Mouse (Mus musculus) adrenal gland, adult 2 months (tissue): Measurements from ENCODE around the gene Maco1. TPM values are rescaled to one million over a fixed set of nuclear protein-coding genes. Genes with fewer than 3 reads are reported as not detected.
"Not testable (repeated sequence)": the region's sequence is repeated elsewhere in the genome, so short reads cannot be mapped to it uniquely, and the experiment has no call there.

Source experiments
- DNase-seq: peaks from one replicate; pipeline ENCODE4 v3.0.0; 2021
- polyA plus RNA-seq: library from polyadenylated mRNA; depleted of rRNA; stranded (reverse); fragments of >200 nt; gene quantifications from 2 replicates; pipeline ENCODE4 v1.2.3, GENCODE M21; 2012
- total RNA-seq, 2 experiments: library from RNA; stranded (reverse); gene quantifications; 2 replicates each; pipeline ENCODE4 v1.2.3; 2021

Maco1 gene
- total and polyA plus RNA-seq, 3 experiments, result 15.6 to 37.1 (median 35.6) TPM

DNA sequence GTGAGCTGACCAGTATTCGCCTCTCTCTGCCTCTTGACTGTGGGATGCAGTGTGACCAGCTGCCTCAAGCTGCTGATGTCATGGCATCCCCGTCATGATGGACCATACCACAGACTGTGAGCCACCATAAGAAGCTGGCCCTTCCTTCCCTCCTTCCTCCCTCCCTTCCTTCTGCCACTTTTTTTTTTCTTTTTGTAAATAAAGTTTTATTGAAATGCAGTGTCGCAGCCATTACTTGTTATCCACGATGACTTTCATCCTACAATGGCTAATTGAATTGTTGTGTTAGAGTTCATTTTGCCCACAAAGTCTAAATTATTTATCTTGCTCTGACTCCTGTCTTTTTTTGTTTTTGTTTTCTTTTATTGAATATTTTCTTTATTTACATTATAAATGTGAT lies 5.3 kb upstream of the Maco1 start:
- no peak for DNase-seq

DNA sequence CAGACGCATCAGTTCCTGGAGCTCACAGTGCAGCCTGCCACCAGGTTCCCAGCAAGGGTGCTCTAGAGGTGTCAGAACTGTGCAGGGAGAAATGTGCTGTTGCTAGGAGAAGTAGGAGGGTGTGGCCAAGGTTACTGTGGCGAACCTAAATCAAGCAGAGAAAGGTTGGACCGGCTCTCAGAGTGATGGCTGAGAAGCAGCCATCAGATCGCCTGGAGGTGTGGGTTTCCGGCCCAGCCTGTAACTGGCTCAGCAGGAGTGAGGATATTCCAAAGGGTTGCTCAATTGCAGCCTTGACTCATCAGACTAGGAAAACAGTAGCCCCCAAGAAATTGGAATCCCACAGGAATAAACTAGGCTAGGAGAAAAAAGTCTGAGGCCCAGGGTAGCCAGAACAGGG lies 3.4 kb upstream of the Maco1 start:
- DNase-seq, result no peak

DNA sequence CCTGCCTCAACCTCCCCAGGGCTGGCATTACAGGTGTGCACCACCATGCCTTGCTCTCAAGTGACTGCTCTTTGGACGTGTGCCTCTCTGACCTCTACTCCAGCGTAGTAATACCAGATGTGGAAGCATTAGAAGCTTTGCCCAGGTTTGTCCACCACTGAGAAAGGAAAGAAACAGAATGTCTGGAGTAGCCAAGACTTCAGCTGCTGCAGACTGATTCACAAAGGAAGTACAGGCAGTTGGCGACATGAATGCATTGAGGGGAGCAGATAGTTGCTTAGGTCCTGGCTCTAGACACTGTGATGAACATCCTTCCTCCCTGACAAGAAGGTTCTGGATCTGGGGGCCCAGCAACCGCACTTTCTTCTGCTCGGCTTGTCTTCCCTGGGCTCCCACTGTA lies 2.9 kb upstream of the Maco1 start:
- DNase-seq, result no peak

DNA sequence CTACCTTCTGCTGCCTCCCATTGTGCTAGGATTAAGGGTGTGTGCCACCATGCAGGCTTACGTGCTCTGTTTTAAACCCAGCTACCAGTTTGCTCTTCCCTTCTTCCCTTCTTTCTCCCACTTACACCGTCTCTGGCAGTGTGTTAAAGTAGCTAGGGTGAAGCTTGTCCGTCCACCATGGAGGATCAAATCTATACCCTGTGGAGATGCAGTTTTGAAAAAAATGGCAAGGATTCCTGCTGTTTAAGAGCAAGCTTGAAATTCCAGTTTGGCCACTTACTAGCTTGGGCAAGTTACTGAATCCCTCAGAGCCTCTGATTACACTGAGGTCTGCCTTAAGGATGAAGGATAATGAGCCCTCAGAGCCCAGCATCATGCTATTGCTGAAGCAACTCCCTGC lies 2.2 kb upstream of the Maco1 start:
- no peak for DNase-seq

DNA sequence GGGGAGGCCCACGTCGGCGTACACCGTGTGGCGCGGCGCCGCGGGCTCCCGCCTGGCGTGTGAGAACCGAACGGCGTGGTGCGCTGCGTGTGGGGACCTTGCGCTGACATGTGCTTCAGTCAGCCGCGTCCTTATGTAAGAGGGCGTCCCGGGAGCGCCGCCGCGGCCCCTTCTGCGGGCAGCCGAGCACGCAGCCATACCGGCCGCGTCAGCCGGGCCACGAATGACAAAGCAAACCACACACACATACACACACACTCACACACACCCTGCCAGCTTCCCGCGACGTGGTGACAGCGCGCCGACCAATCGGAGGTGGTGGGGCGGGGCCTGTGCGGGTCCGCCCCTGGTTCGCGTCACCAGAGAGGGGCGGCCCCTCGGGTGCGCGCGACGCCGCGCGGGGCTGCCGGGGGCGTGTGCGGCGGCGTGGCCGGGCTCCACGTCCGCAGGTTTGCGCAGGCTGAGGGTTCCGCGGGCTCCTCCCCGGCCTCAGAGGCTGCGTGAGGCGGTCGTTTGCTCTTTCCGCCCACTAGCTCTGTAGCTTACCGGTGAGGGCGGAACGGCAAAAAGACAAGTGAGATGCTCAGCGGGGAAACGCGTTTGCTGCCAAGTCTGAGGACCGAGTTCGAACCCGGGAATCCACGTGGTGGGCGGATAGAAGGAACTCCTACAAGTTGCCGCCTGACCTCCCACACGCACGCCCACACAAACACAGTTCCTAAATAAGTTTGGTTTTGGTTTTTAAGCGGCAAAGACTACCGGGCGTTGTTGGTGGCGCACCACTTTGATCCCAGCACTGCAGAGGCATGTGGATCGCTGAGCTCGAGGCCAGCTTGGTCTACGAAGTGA lies 716 bp upstream of the Maco1 start:
- peak; percentile 96 for DNase-seq

DNA sequence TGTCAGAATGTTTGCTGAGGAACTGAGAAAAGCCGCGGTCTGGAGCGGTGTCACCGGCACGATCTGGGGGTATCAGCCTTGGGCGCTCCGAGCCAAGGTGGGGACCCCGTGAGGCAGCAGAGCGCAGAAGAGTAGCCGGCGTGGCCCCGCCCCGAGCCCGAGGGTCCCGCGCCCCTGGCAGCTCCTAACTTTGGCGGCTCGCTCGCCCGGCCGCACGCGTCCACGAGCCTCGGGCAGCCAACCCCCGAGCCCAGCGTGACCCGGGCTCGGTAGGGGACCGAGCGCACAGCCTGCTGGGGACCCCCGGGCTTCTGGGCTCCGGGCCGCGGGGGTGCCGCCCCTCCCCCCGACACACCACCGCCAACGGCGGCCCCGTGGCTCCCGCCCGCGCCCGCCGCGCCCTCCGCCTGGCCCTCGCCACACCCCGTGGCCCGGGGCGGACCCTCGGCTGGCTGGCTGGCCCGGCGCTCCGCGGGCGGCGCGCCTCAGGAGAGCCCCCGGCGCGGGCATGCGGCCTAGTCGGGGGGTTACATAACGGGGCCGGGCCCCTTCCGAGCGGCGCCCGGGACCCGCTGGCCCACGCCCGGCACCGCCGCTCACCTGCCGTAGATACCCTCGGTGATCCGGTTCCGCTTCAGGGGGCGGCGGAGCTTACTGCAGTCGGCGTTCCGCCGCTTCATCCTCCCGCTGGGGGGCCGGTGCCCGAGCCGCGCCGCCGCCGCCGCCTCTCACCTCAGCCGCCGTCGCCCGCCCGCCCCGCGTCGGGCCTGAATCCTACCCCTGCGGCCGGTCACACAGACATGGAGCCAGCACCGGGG lies 498 bp downstream of the Maco1 start:
- DNase-seq, result no peak

DNA sequence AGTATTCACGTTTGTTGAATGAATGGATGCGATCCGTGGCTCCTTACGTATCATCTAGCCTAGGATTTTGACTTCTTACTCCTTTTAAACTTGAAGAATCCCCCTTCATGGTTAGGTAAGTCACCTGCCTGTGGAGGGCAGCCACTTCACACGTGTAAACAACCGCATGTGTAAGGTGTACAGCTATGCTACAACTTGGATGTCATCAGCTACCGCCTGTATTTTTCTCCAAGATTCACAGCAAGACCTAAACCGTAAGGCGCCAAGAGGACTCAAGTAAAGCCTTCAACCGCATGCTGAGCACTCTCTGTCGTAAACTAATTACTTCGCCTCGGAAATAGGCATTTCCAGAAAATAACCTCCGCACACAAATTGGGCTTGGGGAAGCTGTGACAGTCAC lies 1.3 kb downstream of the Maco1 start:
- peak; percentile 9 for DNase-seq

DNA sequence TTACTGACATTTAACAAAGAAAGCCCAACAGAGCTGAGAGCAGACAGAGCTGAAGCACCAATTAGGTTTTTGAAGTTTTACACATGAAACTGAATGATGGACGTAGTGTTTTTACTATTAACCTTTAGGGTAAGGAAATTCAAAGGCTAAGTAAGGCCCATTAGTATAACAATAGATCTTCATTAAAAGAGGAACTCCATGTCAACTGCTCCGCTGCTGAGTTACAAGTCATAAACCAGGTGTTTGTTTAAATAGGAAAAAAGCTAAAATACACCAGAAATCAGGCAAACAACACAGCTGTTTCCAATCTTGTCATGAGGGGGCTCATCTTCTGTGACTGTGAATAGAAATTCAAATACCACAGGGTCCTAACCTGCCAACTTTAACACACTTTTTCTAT lies 1.9 kb downstream of the Maco1 start:
- DNase-seq, result no peak

DNA sequence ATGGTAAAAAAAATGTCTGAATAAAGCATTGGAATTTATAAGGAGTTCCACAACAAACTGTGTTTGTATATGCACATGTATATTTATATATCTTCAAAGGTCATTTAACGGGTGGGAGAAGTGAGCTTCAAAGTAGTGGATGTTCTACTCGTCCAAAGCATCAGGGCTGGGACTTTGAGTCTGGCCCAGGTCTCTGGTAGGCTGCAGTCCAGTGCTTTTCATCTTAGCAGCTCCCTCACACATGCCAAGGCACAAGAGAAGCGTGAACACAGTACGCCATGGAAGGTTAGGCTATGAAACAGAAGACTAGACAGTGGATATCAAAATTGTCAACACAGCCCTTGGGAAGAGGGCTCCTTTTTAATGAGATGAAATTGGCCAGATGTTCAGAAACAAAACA lies 2.6 kb downstream of the Maco1 start:
- DNase-seq, result no peak

DNA sequence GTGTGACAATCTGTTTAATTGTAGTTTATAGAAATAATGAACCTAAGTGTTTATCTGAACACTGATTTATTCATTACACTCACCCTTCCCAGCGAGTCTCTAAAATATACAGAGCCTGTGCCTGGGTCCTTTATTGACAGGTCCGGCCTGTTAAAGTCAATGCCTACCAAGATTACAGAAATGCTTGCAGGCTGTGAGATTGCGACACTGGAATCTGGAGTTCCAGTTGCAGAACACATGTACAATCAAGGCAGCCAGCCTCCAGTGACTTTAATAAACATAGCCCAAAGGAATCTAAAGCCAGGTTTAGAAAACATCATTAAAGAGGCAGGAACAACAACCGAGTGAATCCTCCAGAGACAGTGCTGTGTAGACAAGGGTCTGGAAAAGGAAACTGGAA lies 5.6 kb downstream of the Maco1 start:
- DNase-seq, result peak; percentile 21

DNA sequence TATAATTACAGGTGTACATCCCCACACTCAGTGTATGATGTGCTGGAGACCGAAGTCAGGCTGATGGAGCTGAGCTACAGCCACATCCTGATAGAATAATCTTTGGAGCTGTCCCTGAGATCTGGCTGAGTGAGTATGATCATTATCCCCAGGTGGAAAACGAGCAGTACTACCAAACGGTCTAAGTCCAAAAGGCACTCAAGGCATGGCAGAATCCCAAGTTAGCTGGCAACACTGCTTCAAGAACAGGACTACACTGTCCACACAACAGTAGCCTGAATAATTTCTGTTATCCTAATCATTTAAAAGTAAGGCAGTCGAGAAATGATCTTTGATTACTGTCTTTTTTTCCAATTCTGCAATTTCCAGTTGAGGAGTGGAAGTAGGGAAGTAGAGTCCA lies 9.6 kb downstream of the Maco1 start:
- DNase-seq, result no peak

DNA sequence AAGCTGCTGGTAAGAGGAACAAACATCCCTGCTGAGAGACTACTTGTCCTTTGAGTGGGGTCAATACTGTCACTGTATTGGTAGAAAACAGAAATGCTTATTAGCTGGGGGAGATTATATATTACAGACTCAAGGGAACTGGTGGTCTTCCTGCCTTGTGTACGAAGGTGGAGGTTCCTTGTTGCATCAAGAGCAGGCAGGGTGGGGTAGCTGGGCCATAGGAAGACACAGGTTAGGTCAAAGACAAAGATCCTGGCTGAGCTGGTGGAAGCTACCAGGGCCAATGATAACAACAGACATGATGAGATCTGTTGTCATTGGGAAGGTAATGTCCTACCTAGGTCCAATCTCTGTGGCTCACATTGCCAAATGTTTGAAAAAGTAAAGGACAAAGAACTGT lies 12.9 kb downstream of the Maco1 start:
- DNase-seq, result no peak

DNA sequence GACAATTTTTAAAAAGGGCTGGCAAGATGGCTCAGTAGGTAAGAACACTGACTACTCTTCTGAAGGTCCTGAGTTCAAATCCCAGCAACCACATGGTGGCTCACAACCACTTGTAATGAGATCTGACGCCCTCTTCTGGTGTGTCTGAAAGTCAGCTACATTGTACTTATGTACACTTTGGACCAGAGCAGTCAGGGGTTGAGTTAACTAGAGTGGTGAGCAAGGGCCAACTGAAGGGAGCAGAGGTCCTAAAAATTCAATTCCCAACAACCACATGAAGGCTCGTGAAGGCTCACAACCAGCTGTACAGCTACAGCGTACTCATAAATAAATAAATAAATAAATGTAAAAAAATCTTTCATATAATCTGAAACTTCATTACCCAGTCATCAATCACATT lies 14.4 kb downstream of the Maco1 start:
- not testable (repeated sequence) for DNase-seq

DNA sequence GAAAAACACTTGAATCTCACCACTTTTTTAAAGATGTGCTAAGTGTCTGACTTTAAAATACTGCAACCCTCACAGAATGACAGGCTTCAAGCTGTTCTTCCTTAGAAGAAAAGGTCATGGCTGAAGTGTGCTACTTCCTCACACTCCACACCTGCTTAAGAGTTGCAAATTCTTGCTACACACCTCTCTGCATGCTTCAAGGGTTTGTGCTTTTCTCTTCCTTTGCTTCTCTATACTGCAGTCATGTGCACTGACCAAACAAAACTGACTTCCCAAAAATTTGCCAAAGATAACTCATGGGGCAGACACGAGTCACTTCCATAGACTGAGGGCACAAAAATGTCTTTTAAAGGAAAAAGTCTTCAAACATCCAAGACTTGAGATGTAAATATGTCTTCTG lies 14.9 kb downstream of the Maco1 start:
- DNase-seq, result no peak

DNA sequence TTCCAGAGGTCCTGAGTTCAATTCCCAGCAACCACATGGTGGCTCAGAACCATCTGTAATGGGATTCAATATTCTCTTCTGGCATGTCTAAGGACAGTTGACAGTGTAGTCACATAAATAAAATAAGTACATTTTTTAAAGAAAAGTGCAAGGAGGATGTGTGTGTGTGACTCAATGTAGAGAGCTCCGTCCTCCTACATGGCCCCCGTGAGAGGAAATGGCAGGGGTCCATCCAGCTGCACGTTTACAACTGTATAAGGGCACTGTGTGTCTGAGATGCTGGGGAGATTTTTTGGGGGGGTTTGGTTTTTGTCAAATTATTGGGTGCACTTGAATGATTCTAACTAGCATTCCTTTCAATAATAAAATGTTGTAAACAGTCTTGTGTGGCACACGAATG lies 17.7 kb downstream of the Maco1 start:
- DNase-seq, result no peak

DNA sequence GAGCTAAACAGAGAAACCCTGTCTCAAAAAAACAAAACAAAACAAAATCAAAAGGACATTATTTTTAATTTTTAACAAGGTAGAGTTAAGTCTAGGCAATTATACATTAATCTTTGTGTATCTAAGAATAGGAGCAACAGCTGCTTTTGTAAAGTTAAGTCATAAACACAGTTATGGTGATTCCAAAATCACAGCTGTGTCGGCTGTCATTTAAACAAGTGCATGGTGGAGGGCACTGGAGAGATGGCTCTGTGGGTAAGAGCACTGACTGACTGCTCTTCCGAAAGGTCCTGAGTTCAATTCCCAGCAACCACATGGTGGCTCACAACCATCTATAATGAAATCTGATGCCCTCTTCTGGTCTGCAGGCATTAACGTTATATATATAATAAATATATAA lies 21.2 kb downstream of the Maco1 start:
- no peak for DNase-seq

DNA sequence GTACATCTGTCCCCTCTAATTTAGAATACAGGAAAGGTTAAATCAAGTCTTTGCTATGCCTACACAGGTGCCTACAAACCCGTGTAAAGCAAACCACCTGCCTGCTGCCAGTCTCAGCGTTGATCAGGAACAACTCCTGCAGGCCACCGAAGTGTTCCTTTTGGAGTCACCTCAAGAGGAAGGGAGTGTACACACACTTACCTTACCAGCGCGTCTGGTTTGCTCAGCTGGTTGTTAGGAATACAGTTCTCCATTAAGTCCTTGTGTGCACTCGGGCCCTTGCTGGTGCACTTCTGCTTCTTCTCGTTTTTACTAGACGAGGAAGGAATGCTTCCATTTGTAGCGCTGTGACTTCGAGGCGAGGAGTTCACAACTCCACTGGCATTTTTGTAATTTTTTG lies 25.3 kb downstream of the Maco1 start:
- no peak for DNase-seq

DNA sequence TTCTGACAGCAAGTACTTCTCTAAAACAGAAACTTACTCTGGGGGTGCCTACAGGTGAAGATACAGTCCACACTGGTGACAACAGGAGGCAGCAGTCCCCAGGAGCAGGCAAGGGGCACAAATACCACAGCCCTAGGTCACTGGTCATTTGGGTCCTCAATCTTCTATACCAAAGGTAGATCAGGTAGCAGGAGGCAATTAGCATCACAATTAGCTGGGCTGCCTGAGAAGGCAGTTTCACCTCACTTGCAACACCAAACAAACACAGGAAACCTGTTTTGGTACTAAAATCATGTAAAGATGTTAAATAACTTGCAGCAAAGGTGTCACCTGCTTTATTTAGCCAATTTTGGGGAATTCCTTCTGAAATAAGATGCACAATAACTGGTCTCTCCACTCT lies 26.8 kb downstream of the Maco1 start:
- DNase-seq, result no peak

DNA sequence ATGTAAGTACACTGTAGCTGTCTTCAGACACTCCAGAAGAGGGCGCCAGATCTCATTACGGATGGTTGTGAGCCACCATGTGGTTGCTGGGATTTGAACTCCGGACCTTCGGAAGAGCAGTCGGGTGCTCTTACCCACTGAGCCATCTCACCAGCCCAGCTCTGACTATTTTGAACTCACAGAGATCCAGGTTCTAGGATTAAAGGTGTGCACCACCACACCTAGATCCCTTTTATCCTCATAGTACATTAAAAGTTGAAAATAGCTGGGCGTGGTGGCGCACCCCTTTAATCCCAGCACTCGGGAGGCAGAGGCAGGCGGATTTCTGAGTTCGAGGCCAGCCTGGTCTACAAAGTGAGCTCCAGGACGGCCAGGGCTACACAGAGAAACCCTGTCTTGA lies 27.3 kb downstream of the Maco1 start:
- not testable (repeated sequence) for DNase-seq

DNA sequence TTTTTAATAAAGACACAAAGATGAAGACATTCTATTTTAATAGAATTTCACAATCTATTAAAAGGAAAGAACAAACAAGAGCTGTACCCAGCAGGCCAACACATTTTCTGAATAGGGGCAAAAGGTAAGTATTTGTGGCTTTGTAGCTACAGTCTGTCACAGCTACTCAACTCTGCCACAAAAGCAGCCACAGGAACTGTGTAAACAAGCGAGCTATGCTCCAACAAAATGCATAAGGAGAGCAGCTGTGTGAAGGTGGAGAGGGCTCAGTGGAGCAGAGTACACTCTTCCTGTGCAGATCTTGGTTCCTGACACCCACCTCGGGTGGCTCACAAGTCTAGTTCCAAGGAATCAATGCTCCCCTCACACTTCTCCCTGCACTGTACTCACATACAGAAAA lies 29.6 kb downstream of the Maco1 start:
- DNase-seq, result no peak

DNA sequence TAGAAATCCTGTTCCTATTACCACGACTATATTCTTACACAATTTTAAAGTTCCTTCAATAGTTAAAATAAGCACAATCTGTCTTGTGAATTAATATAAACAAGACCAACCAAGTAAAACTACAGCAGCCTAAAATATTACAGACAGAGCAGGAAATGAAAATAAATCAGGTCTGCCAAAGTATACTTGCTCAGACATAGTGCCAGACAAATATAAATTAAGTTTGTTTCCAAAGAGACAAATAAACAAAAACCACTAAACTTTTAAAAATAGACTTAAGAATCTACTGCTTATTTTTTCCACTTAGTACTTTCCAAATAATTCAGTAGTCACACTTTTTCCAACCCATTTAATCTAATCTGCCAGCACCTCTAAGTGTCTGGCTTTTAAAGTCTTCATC lies 32.1 kb downstream of the Maco1 start:
- DNase-seq, result no peak

DNA sequence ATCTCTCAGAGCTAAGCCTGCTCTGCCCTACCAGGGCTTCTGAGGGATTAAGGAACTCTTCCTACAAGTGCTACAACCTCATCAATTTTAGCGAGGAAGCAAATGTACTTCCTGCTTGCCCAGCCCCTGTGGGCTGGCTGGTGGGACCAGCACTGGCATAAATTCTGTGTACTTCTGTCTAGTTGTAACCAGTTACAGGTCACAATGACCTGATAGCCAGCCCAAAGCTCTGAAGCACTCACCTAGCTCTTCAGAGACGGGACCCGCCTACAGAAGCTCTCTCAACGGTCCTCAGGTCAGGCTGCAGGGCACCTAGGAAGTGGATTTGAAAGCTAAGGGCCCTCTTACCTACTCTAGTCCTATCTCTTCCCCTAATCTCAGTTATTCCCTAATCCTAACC lies 35.4 kb downstream of the Maco1 start:
- no peak for DNase-seq

DNA sequence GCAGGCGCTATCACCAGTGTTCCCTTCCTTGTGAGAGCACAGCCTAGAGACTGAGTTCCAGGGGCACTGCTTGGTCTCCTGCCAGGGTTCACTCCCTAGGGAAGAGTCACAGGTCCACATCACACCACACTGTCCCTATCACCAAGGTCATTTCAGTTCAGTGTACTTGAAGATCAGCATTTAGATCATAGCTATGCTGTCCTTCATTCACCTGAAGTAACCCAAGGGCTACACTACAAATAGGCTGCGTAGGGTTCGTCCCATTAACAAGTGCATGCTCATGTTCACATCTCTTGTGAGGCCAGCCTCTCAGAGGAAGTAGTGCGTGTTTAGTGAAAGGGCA lies 38.9 kb downstream of the Maco1 start:
- DNase-seq, result peak; percentile 64
